Mouse (Mus musculus) embryo, embryonic 11 days (tissue): ENCODE measurements at regions not wholly inside any gene's neighbourhood (a gene's known extent, or its start where the extent isn't known, plus 50 kb on each side); places are given as distances from the start of the nearest gene placed in this dataset.

Source experiments
- DNase-seq: peaks from one replicate; pipeline ENCODE4 v3.0.0-alpha.2; 2015

- no peak for DNase-seq
Measured at GRCm38 (mm10) chr17:79553850-79554249, 57.8 kb upstream of the Rmdn2 start.

GRCm38 (mm10) chr17:79555593-79555992 is 56.1 kb upstream of the Rmdn2 start:
- DNase-seq, result no peak
